Mouse (Mus musculus) A20 (cell line): Measurements from ENCODE around the gene Car10.
A peak's percentile ranks its signal among the peaks of the same experiment; 100 is the strongest.

Source experiments
- DNase-seq: peaks from one replicate; pipeline ENCODE4 v3.0.0-alpha.2; 2011; ENCODE audit warnings: low read depth, low spot score

Car10 gene

DNA sequence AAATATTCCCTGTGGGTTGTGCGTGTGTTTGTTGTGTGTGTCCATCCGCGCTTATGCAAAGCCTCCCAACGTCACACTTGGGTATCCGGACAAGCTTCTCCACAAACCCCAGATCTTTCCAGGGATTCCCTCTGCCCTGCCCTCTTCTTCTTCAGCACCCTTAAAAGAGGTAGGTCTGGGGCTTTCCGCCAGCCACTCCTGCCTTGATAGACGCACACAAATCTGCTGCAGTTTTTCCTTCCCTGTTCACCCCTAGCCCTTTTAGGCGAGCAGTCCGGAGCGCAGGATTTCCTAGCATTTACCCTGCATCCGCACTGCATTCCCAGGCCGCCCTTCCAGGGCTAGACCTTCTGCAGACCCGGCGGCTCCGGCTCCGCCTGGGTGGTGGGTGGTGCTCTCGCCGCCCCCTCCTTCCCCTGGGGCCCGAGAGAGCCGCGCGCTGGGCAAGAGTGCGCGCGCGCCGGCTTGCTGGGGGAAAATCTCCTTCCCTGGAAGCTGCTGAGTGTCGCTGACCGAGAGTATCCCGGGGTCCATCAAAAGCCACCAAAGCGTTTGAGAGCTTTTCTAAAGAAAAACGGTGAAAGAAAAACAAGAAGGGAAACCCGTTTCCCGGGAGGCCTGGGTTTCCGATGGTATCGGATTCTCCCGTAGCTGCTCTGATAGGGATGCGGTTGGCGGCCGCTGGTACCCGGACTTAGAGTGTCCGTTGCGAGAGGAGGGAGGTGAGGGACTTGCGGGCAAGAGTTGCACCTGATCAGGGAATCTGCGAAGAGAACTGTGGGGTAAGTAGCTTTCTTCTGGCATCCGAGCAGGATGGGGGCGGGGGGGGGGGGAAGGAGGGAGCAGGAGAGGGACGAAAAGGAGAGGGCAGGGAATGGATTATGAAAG, at the start of gene Car10:
Gene Car10, plus strand, starts transcription at position 88 of the 888 bp plus-strand sequence.
- DNase-seq: no peak

DNA sequence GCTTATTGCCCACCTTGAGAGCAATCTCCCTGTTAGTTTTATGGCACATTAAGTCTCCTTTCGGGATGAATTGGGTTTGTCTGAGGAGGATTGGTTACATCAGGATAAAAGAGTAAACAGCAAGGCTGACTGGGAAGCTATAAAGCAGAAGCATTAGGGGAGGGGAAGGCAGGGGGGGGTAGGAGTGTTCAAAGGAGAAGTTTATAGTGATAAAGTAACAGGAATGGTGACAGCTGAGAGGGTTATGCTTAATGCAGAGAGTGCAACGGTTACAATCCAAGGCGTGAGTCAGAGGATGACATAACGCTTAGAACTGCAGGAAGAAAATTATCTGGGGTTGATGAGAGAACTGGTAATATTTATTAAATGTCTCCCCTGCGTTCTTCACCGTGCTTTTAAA, 32.8 kb upstream of the Car10 start:
- no peak for DNase-seq

DNA sequence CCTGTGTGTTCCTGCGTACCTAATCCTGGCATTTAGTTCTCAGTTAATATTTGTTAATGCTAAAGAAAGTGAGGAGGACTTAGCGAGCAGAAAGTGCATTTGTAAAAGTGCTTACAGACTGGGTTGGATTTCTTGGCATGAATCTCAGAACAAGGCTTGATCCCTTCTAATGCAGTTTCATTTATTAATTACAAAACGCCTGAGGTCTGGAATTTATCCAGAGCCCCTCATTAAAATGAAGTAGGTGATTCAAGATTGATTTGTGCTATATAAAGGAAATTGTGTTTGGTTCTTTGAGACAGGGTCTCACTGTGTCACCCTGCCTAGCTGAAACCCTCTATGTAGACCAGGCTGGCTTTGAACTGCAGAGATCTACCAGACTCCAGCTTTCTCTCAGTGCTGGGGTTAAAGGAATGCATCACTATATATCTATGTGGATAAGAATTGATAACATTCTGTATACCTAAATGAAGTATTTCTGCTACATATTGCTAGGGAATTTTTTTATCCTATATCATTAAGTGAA, 32.1 kb upstream of the Car10 start:
- DNase-seq: no peak

GRCm38 (mm10) chr11:93095588-93095987, 2.2 kb upstream of the Car10 start:
- peak; percentile 2 for DNase-seq

DNA sequence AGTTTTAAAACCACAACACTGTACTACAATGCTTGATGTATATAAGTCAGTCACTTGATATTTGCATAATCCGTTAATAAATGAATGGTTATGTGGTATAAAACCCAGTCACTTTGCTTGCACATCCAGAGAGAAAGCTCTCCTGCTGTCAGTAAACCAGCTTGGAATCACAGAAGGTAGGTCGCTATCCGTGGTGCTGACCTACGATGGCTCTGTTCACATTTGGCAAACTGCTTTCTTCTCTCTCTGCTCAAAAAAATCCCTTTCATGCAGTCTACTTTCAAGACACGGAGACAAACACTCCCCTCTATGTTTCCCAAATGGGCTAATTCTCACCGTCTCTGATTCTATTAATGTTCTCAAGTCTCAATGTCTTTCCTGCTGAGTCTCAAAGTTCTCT, 827 bp upstream of the Car10 start:
- no peak for DNase-seq

DNA sequence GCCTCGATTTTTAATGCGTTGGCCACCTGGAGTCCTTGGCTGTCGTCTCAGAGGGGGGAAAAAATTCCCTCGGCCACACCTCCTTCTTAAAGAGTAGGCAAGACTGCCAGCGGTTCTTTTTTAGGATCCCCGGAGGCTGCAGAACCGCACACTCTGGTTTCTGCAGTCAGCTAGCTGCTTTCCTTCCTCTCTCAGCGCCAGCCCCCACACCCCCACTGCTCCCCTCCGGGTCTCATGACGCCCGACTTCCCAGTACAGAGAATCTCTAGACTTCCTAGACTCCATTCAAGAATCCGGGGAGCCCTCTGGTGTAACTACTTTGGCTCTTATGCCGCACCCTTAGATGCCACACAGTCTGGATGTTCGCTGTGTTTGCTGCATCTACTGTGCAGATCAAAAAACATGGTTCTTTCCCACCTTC, 387 bp upstream of the Car10 start:
- DNase-seq: no peak

DNA sequence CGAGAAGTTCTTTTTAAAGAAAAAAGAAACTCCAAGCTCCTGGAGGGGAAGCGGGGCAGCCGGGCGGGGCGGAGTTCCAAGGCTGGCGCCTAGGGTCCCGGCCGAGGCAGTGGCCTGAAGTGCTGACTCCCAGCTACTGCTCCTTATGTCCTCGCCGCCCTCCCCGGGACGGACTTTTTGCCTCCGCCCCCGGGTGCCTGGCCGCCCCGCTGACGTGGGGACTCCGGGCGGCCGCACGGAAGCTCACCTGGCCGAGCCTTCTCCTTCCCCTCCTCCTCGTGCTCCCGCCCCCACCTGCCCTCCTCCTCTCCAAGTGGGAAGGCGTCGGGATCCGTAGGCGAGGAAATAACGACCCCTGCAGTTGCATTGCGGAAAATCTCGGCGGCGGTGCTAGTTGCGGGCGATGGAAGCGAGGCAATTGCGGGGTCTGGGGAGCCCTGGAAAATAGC, 1.1 kb downstream of the Car10 start:
- DNase-seq: no peak

DNA sequence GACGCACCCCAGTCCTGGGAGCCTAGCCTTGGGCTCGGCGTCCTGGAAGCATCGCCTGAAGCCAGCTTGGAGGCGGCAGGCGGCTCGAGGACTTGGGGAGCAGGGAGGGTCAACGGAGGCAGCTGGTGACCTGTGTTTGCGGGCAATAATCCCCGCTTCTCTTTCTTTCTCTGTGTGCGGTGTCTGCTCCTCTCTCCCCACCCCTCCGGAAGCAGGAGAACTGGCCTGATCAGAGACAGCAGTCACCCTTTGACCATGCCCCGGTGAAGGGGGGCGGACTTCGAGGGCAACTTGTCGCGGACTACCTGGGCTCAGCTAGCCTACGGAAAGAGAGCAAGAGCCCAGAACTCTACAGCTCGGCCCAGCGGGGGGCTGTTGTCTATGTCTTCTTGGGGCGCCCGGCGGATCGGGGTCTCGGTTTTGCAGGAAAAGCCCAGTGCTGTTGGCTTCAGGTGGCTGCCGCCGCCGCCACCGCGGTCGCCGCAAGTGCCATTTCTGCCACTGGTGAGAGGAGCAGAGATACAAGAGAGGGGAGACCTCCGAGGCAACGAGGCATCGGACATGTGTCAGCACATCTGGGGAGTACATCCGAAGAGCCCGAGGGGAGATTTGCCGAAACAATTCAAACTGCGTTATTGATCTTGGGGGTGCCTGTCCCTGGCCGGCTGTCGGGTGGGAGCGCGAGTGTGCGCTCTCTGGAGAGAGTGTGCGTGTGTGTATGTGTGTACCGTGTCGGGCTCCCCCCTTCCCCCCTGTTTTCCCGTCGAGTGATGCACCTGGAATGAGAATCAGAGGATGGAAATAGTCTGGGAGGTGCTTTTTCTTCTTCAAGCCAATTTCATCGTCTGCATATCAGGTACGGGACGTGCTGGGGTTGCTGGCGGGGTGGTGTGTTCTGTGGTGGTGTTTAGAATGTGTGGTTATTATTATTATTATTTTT, 1.9 kb downstream of the Car10 start:
- no peak for DNase-seq

DNA sequence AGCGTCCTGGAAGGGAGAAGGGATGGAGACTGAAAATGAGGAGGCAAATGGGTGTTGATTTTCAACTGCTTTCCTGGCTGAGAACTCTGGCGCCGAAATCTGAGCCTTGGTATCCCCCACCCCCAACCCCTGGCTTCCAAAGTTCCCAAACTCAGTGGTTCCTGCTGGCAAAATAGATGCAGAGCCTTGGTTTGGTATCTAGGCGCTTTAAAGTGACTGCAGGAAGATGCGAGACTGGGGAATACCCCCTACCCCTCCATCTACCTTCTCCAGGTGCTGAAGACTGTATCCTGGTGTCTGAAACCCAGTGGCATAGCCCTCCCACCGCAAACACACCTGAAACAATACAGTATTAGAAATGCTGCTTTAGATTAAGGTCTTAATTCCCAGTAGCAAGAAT, 2.8 kb downstream of the Car10 start:
- no peak for DNase-seq

- no peak for DNase-seq
These were observed 3.3 kb downstream of the Car10 start for GRCm38 (mm10) chr11:93101106-93101505.

DNA sequence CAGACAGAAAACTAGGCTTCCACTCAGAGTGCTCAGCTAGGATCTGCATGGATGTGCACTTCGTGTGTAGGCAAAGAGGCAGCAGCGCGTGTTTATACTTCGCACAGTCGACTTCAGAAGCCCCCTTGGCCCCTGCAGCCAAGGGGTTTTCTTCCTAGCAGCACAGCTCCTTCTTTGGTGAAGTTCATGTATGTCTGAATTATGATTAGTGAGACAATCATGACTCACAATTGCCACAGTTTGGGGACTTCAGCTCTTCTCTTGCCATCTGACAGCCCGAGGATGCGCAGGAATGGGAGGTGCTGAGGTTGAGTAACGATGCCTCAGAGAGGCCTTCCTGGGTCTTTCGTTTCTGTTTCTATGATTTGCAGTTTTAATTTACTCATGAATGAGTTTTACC, 4.5 kb downstream of the Car10 start:
- no peak for DNase-seq

GRCm38 (mm10) chr11:93103101-93103815, 5.4 kb downstream of the Car10 start:
- DNase-seq: no peak

GRCm38 (mm10) chr11:93109451-93109850, 11.6 kb downstream of the Car10 start:
- DNase-seq: no peak

- DNase-seq: no peak
These were observed 23.1 kb downstream of the Car10 start for GRCm38 (mm10) chr11:93120766-93121415.

DNA sequence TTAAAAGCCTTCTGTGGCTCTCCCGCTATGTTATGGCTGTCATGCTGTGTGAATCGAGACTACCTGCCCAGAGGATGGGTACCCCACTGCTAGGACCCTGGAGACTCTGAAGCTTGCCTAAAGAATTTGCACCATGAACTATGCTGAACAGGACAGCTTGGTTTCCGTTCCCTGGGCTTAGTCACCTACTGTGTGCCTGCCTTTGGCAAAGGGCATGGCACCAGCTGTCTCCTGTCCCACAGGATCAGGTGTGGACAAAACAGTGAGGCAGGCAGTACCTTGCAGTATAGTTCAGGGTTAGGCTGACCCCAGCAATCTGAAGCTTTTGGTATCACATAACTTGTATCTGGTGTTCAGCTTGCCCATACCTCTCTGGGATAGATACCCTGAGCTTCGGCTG, 25.9 kb downstream of the Car10 start:
- DNase-seq: no peak

DNA sequence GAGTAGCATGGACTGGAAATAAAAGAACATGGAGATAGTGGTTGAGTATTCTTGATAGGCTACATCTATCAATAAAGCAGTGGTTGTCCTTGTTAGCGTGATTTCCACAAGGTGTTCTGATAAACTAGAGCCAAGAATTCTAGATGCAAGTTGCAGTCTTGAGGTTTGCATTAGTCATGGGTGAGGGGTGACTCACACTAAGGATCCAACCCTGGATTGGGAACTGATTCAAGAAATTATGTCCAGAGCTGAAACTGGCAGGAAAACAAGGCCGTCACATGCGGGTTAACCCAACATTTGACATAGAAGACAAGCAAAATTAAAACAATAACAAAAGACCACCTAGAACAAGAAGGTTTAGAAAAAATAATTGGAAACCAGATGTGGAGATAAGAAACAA, 28.6 kb downstream of the Car10 start:
- DNase-seq: no peak

DNA sequence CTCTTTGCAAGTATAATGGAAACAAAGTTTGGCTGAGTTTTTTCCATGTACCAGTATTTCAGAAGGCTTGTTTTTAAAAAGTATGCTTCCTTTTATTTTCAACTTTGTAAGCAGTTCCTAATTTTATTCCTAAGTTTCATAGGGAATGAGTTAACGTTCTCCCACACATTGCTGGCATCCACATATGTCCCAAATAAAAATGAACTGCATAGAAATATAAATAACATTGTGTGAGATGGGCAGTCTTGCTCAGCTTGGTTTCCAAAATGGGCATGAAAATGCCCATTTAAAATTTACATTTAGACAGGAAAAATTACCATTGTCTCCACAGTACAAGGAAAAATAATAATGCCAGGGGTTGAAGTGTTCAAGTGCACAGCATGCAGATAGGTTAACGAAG, 30.7 kb downstream of the Car10 start:
- DNase-seq: no peak

- DNase-seq: no peak
These were observed 40.0 kb downstream of the Car10 start for GRCm38 (mm10) chr11:93137841-93138240.

GRCm38 (mm10) chr11:93141727-93142126, 43.9 kb downstream of the Car10 start:
- DNase-seq: no peak

DNA sequence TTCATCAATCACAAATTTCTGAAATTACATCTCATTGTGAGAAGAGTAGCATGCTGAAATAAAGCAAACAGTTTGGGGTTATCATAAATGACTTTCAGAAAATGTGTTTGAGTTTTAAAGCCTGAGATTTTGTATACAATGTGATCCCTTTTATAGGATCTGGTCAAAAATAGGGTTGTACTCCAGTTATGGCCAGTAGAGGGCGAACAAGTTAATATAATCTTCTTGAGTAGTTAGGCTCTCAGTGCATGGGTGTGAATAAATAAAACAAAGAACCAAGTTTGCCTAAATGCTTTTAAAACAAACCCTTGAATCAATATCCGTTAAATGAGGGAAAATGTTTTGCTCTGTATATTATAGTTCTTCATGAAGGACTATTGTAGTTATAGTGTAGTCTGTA, 46.7 kb downstream of the Car10 start:
- peak; percentile 1 for DNase-seq

- no peak for DNase-seq
These were observed 57.1 kb downstream of the Car10 start for GRCm38 (mm10) chr11:93154910-93155309.
